Mouse (Mus musculus) urinary bladder, postnatal 14 days (tissue): ENCODE measurements around the gene Magi1.
"Not testable (repeated sequence)": the region's sequence is repeated elsewhere in the genome, so short reads cannot be mapped to it uniquely, and the experiment has no call there.

ENCODE experiments used
- DNase-seq: peaks from one replicate; pipeline ENCODE4 v3.0.0; 2021; ENCODE audit warnings: low spot score

Gene Magi1

DNA sequence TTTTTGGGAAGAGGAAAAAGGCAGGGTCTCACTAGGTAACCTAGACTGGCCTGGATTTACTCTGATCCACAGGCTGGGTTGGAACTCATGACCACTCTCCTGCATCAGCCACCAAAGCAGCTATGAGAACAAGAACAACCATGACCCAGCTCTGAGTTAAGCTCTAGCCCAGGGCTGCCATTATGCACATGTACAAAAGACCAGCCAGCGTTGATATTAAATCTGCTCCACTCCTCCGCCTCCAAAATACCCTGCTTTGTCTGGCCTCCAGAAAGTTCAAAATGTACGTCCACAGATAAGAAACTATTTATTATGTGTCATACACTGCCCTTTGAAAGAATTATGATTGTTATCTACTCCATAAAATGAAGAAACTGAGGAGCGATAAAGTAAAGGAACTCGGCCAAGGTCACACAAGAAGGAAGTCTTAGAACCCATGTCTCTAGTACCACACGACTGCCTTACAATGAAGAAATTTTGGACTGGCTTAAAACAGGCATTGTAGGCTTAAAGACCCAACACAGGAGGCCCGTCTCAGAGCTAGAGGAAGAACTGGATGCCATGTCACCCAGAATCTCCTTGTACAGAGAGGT, 223.0 kb downstream of the Magi1 start:
- no peak for DNase-seq

DNA sequence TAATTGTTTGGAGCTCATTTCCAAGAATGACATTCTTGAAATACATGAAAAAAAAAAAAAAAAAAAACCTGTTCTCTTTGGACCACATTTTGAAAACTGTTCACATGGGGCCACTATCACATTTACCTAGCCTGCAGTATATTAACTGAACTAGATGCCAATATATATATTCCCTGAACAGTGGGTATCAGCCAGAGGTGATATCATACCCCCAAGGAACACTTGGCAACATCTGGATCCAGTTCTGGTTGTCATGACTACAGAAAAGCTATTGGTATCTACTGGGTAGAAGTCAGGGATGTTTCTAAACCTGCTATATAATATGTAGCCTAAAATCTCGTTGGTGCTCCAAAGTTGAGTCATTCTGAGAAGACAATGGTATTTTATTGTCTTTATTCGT, 224.6 kb downstream of the Magi1 start:
- DNase-seq = no peak

DNA sequence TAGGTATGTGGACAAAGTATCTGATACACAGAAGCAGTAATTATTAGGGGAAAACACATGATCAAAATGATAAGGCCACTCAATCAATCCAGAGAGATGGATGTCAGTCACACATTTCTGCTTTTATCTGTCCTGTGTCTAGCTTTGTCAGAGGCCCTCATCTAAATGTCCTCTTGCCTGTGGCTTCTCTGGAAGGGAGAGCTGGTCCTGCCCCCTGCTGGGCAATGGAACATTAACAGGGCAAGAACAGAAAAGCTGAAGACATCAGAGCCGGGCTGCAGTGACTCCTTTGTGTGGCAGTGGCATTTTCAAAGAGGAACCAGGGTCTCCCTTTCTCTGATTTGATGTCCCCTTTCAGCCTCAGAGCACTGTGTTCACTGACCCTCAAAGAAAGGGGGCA, 229.8 kb downstream of the Magi1 start:
- DNase-seq = peak; percentile 42

DNA sequence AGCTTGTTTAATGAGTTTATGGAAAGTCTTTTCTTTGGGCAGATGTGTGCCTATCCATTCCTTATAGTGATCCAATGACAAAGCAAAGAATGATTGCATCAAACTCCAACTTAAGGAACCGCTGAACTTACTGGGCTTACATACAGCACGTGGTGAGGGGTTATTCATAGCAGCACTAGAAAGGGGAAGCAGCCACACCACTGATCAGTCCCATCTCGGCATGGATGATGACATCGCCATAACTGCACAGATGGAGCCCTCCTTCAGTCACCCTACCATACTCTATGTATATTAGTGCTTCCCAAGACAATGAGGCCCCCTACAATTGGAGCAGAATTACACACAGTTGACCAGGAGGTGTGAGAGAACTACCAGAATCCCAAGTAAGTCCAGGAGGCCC, 238.5 kb downstream of the Magi1 start:
- no peak for DNase-seq

DNA sequence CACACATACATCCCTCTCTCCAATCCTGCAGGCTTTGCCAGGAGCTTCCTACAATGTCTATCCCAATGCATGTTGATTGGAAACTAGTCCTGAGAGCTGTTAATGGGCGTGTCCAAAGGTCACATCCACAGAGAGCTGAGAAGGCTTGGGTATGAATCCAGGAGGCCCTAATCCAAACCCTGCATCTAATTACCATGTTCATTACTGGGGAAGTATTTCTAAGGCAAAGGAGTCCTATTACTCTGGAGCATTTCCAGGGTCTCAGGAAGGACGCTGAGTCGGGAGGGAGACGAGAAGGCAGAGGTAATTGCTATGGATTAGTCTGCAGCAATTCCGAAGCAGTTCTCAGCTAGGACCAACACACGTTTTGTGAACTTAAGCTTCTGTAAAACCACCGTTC, 240.3 kb downstream of the Magi1 start:
- DNase-seq = no peak

DNA sequence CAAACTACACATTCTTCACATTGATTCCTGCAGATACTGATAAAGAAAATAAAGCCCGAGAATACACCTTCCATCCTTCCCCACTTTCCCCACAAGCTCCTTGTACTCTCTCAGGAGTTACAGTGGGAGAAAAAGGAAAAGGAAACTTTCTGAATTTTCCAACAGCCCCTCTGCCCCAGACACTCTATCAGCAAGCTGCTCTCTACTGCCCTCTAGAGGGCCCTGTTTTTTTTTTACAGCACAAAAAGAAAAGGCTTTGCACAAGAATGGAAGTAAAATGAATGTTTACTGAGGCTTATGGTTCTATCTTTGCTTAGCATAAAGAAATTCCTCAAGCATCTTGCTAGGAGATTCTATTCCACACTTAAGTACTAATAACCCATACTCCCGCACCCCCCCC, 243.6 kb downstream of the Magi1 start:
- DNase-seq = peak; percentile 25

DNA sequence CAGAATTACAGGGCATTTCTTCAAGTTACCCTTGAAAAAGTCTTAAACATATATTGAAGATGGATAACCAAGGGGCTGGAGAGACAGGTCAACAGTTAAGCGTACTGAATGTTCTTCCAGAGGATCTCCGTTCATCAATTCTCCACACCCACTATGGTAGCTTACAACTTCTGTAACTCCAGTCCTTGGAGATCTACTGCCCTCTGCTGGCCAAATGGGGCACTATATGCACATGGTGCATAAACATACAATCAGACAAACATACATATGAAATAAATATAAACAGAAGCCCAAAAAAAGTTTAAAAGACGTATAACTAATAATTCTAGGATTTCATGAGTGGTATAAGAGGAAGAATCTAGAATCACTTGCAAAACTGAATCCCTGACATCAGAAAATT, 244.8 kb downstream of the Magi1 start:
- DNase-seq = no peak

DNA sequence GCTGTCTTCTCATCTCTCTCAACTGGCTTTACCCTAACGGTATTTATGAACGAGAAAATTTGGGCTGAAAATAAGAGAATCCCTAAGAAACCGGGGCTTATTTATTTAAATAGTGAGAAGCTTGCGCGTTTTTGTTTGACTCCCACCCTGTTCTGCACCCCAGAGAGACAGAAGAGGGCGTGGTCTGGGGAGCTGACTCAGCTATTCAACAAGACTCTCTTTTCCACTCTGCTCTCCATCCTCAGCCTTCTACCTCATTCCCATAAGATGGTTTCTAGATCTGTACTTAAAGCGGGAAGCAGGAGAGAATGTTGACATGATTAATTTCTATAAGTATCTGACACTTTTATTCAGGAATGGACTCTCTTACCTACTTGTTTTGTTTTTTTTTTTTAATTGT, 247.2 kb downstream of the Magi1 start:
- DNase-seq = no peak

DNA sequence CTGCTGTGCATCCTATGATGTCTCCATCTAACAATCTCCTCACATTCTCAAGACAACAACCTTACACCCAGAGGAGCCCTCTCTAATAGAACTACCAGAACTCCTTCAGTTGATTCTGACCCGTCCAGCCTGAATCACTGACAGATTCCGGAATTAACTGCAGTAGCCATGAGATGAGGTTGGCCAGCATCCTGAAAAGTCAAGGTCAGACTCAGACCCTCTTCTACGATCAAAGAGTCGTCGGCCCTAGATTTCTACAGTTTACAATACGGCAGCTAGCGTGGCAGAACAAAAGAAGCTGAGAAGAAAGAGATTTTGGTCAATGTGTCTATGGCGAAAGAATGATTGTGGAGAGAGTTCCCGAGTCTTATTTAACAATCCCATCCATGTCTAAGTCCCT, 257.4 kb downstream of the Magi1 start:
- DNase-seq = no peak

DNA sequence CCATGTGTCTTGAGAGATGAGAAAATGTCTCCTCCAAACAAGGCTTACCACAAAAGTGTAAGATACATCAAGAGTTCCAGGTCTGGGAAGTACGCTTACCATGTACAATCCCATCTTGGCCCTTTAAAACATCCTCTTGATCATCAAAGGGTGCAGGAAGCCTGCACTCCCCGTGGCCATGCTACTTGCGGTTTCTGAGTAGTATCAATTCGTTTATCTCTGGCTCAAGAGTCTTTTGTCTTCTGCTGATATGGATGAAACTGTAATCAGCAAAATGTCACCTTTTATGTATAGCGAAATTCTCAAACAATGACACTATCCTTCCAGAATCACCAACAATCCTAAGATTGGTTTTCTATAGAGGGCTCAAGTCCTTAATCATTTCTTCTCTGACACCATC, 261.3 kb downstream of the Magi1 start:
- DNase-seq = no peak

DNA sequence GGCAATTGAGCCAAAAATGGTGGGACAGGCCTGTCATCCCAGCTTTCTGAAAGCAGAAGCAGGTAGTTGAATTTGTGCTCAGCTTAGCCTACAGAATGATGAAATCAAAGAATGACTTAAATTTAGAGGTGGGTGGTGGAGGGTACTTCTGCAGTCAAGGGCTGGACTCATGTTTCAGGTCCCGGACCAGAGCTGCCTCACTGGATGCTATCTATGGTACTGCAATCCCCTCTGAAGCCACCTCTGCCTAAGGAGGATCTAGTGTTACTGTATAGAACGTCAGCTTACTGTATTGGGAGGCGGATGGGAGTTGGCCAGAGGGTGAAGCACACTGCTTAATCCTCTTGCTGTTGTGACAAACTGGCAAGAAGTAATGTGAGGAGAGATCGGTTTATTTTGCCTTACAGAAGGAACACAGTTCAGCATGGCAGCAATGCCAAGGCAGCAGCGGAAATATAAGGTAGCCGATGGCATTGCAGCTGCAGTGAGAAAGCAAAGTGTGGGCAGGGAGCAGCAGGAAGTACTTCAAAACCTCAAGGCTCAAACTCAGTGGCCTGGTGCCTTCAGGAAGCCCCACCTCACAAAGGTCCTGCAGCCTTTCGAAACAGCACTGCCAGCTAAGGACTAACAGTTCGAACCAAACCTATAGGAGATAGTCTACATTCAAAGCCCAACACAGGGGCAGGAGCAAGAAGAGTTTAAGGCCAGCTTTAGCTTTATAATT, 262.3 kb downstream of the Magi1 start:
- no peak for DNase-seq

DNA sequence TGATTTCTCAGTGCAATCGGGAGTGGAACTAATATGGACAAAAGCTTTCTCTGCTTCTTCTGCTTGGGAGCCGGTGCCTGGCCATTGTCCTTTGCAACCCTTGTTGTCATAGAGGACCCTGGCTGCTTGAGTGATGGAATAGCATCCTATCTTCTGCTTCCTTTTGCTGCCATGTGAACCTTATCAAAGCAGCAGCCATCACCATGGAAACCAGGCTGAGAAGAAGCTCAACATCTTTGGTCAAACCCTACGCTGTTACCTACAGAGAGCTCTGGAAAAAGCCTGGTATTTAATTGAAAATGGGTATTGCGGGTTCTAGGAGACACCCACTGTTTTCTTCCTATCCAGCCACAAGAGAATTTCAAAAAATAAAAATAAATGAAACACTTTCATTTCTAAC, 263.2 kb downstream of the Magi1 start:
- no peak for DNase-seq

DNA sequence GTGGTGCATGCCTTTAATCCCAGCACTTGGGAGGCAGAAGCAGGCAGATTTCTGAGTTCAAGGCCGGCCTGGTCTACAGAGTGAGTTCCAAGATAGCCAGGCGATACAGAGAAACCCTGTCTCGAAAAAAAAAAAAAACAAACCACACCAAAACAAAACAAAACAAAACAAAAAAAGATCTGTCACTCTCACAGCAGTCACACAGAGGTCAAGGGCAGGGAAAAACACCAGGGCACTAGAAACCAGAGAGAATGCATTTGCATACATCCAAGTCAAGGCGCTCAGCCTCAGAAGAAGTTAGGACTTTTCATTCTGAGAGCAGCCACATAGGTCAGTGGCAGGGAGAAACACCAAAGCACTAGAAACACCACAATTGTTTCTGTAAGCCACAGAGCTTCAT, 263.8 kb downstream of the Magi1 start:
- DNase-seq = no peak

DNA sequence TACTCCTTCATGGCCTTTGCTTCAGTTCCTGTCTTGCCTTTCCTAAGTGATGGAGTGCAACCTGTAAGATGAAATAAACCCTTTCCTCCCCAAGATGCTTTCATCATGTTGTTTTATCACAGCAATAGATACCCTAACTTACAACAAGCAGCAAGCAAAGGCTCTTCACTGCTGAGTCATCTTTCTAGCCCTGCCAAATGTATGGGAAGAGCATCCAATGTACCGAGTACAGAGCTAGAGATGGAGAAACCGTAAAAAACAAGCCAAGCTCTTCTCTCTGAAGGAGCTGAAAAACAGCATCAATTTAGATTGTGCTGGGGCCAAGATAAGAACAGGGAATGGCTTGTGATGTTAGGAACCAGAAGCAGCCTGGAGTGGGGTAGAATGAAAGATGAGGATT, 270.0 kb downstream of the Magi1 start:
- DNase-seq = no peak

DNA sequence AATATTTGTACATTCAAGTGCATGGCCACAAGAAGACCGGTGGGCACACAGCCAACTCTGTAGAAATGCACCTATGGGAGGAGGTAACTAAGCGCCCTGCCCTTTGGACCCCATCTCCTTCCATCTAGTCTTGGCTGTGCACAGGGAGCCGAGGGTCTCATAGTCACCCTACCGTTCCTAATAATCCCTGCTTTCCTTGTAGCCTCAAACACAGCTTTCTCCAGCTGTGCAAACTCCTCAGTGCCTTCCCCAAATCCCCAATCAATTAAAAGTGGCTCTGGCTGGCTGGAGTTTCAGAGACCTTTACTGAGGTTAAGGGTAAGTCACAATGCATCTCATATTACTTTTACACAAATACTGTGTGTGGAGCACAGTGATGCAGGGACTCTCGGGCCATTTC, 271.8 kb downstream of the Magi1 start:
- DNase-seq = no peak

DNA sequence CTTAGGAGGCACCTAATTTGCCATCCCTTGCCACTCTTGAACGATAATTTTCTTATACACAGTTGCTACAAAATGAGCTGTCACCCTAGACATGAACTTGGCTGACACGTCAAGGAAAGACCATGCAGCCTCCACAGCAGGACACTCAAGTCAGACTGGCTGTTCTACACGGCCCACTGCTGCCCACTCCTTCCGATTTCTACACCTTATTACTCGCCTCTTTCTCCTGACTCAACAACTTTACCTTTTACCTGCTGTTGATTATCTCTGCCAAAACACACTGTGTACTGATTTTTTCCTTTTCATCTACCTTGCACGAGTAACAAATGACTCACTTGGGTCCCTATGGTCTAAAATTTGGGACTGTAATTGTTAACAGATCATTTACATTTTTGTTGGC, 272.2 kb downstream of the Magi1 start:
- no peak for DNase-seq

DNA sequence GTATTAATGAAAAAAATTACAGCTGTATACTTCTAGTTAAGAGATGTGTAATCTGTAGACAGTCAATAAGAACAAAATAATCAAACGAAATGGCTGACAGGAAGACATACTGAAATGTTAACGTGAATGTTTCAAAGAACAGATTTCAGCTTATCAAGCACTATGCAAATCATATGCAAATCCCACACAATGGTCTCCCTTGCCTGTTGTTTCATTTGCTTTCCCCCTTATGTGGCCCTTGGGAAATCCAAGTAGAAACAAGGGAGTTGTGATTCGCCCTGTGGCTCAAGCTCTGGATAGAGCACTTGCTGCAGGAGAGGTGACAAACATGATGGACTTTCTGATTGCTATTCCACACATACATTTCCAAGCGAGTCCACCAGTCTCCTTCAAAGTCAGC, 275.1 kb downstream of the Magi1 start:
- DNase-seq = no peak

DNA sequence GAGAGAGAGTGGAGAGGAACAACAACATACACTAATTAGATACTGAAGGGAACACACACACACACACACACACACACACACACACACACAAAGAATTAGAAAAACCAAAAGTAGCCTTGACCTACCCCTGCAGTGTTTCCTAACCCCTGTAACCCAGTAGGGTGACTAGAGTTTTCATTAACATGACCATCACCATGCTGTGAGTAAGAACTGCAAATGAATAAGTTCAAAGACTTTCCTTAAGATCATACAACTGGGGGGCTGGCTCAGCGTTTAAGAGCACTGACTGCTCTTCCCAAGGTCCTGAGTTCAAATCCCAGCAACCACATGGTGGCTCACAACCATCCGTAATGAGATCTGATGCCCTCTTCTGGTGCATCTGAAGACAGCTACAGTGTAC, 280.1 kb downstream of the Magi1 start:
- not testable (repeated sequence) for DNase-seq

DNA sequence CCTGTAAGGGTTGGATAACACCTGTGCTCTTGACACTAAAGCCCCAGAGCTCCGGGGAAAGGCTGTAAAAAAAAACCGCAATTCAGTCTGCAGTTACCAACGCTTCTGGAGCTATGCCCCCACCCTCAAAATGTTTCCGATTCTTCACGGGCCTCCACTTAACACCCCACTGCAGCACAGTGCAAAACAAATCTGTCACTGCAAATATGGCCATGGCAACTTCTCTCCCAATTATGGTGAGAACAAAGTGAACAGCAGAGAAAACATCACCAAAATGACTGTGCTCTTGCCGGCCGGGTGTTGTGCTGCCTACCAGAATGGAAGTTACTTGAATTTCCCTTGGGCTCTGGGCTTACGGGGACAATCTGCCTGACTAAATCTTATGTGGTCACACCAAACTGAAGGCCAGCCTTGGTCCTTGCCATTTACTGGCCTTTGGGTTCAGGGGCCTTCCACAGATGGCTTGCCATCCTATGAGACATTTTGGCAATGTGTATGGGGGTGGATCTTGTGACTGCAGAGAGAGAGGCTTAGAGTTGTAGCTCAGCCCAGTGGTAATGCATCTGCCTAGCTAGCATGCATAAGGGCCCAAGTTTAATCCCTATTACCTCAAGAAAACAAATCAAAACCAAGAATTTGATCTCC, 286.8 kb downstream of the Magi1 start:
- no peak for DNase-seq

DNA sequence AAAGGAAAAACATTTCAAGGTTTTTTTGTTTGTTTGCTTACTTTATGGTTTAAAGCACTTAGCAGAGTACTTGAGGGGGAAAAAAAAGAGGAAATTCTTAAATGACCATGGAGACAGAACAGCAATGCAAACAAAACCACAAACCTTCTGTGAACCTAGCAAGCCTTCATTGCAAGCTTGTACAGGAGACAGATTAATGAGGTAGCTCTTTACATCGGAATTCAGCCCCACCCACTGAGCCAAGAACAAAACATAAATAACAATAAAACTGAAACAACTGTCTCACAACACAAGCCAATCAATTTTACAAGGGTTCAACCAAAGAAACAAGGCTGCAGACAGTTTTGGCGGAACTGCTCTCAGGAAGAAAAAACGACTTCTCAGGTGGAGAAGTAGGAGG, 296.2 kb downstream of the Magi1 start:
- DNase-seq = no peak

DNA sequence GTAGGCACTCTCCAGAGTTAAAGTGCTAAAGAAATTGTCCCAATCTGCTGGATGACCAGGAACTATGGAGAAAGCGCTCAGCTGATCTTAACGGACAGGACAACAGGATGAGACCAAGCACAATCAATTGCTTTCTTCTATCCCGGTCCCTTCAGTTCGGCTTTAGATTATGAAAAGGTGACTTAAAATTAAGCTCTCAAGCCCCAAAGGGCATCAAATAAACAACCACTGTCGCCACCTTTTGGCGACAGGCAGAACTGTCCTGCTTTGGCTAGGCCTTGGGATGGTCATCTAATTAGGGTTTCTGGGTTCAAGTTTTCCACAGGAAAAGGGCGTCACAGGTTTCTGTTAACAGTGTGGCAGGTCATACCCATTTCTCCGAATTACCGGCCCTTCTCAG, 298.6 kb downstream of the Magi1 start:
- peak; percentile 18 for DNase-seq

DNA sequence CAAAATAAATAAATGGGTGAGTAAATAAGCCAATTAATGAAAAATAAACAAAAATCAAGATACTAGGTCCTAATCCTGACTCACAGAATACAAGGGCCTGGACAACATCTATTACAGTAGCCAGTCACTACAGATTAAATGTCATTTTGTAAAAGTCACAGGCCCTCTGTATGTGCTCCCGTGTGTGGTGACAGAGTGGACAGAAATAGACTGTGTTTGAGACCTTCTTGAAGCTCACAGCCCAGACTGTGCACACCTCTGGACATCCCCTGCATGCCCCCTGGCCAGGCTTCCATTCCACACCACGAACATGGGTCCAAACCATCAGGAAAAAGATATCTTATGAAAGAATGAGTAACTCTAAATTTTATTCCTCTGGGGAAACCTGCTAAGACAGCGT, 300.2 kb downstream of the Magi1 start:
- no peak for DNase-seq

DNA sequence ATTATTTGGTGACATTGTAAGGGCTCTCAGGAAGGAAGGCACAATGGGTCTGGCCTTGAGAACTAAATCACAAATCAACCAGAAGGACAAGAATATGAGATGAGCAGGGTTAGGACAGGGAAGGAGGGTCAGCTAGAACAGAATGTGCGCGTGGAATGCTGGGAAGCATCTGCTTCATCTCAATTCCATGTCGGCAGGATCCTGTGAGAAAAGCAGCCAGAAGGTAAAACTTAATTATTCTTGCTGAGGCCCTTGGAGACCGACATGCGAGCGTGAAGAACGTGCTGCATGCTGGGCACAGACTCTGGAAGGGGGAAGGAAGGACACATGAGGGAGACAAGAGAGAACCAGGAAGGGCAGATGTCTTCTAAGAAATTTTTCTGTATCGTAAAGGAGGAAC, 302.5 kb downstream of the Magi1 start:
- DNase-seq = no peak

DNA sequence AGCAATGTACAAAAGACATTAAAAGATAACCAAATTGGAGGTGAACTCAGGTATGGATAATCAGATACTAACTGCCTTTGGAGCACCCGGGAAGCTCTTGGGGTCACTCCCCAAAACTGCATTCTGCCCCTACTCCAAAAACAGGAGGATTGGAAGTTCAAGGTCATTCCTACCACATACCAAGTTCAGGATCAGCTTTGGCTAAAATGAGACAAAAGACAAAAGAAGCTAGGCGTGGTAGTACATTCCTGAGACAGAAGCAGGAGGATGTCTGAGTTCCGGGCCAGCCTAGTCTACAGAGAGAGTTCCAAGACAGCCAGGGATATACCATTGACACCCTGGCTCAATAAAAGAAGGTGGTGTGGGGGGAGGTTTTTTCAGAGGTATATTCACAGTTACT, 304.5 kb downstream of the Magi1 start:
- DNase-seq = no peak
